Comparison of ENCODE assay signal across 8 mouse cellular contexts in the genomic region with DNA sequence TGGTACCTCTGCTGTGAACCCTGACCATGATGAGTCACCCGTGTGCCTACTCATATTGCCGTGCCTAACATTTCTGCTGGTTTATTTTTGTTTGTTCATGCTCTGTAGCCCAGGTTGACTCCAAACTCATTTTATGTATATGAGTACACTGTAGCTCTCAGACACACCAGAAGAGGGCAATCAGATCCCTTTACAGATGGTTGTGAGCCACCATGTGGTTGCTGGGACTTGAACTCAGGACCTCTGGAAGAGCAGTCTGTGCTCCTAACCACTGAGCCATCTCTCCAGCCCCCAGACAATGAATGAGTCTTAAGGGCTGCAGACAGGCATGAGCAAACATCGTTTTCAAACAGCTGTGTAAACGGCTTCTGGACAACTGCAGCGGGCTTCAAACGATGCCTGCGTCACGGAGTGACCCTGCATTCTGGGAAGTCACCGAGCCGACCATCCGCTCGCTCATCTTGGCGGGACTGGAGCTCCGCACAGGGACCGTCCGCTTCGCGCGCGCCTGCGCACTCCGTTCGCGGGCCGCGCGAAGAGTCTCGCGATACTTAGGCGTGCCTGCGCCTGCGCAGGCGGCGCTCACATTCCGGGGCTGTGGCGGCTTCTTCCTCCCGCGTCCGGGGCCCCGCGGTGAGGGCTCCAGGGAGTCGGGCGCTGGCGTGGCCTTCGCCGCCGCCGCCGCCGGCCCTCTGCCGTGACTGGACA. TPM values are rescaled to one million over a fixed set of nuclear protein-coding genes. Genes with fewer than 3 reads are reported as not detected.
A peak's percentile ranks its signal among the peaks of the same experiment; 100 is the strongest.
DNase-seq lines count a peak whose midpoint lies in the region; ATAC-seq lines count a peak whose summit lies in the region.

A gene (plus strand): TSS at position 590 of the 708 bp plus-strand sequence.

- peaks cover 28% of the 10 kb centered on the region for H3K4me1 ChIP-seq in hindbrain, embryonic 12.5 days

- H3K27ac ChIP-seq in hindbrain, embryonic 12.5 days, result peak within 1 kb of the TSS; percentile 99

- ATAC-seq in hindbrain, embryonic 12.5 days (ENCODE audit: low FRiP score), result peak; percentile 96

- no peaks in the 10 kb centered on the region for H3K27me3 ChIP-seq in hindbrain, embryonic 12.5 days

- peak within 1 kb of the TSS; percentile 99 for H3K4me3 ChIP-seq in hindbrain, embryonic 12.5 days

- H3K9ac ChIP-seq in hindbrain, embryonic 12.5 days, result peak within 1 kb of the TSS; percentile 100

- DNase-seq in Muller cell, postnatal 12 days (ENCODE audit: inconsistent ontology term), result peak; percentile 95
- DNase-seq in cerebellum, adult 9-11 months, result peak; percentile 94
- DNase-seq in frontal cortex, postnatal 10 days (ENCODE audit: low spot score in 2 of 2), result peak; percentile 83 to 90
- peak; percentile 89 for DNase-seq in layer of hippocampus, postnatal 14 days (ENCODE audit: low spot score in 2 of 2)
- peak; percentile 91 for DNase-seq in lung, postnatal 14 days
- DNase-seq in retina, adult 2 months (ENCODE audit: low read depth, low spot score), result peak; percentile 84
- peak; percentile 89 to 91 for DNase-seq in thymus, postnatal 36 days

- 0 out of 2 replicates have a peak, but pooled peaks cover 3% of the 10 kb centered on the region for H3K36me3 ChIP-seq in hindbrain, embryonic 12.5 days

- no peaks in the 10 kb centered on the region for H3K9me3 ChIP-seq in hindbrain, embryonic 12.5 days (replicated peaks)

- 3% methylated on average over 51 of the region's 51 CpGs for WGBS in hindbrain, embryonic 12.5 days

- peak within 1 kb of the TSS; percentile 72 for H3K4me2 ChIP-seq in hindbrain, embryonic 12.5 days (replicated peaks)

RNA-seq across cellular contexts. Expression of the gene that starts here (rescaled TPM):
- 74.6 and 78.4 TPM in 2 replicates for polyA plus RNA-seq in hindbrain, embryonic 12.5 days (2016; fragmentation: Nextera tagmentation; extraction: Ambion mirVana)
- 10 to 100 TPM; 79.5 to 82.6 TPM for total RNA-seq in layer of hippocampus, postnatal 14 days (2021)

Comparison
In these comparisons a context has a peak if more than half of its experiments do, and no peak if none do; other contexts are left out.
1. Peak in every context shown above with its lines: DNase-seq, ATAC-seq, H3K4me3 ChIP-seq and H3K27ac ChIP-seq.